Mouse (Mus musculus) spleen, adult 2 months (tissue): ENCODE measurements around the gene Spata17.

Source experiments
- CTCF ChIP-seq: fragments of 200-500 bp; IDR thresholded peaks from 2 replicates; pipeline ENCODE4 v1.5.1; 2011; ENCODE audit warnings: mild to moderate bottlenecking, inconsistent platforms; ENCODE audit not compliant: insufficient read depth, insufficient read length, insufficient replicate concordance; ENCODE audit errors: extremely low read depth
- POLR2A ChIP-seq: fragments of 200-500 bp; IDR thresholded peaks from 2 replicates; pipeline ENCODE4 v1.6.1; 2011; ENCODE audit warnings: low read depth, low read length, inconsistent platforms

DNA sequence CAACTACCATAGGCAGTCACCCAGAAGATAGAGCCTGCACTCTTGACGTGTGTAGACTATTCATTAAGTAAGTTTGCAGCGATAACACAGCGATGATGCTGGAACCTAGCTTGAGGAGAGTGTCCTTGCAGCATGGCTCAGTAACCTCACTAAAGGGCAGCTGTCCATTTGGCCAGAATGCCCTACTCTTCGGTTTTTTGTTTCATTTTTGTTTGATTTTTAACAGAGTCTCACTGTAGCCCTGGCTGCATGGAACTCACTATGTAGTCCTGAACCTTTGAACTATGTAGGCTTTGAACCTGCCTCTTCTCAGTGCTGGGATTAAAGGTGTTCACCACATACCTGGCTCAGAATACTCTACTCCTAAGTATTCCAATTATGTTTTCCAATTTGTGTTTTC, 22.8 kb upstream of the Spata17 start:
- no peak for TF ChIP-seq CTCF
- no peak for TF ChIP-seq POLR2A
